Comparison of ENCODE assay signal across 8 mouse cellular contexts in genomic region chr2:115859371-115860140, GRCm38 (mm10).
DNase-seq lines count a peak whose midpoint lies in the region; ATAC-seq lines count a peak whose summit lies in the region.

No protein-coding gene starts in this region.

- H3K4me1 ChIP-seq in forebrain, embryonic 16.5 days (replicated peaks; ENCODE audit: control insufficient read depth, insufficient read depth, low read length), result peaks cover 43% of the 10 kb centered on the region
- peaks cover 56% of the 10 kb centered on the region for H3K4me1 ChIP-seq in kidney, embryonic 15.5 days
- H3K4me1 ChIP-seq in midbrain, embryonic 15.5 days, result peaks cover 35% of the 10 kb centered on the region

- peak overlapping the region; percentile 31 for H3K4me2 ChIP-seq in forebrain, embryonic 16.5 days (ENCODE audit: low read length)
- H3K4me2 ChIP-seq in kidney, embryonic 15.5 days, result peak overlapping the region; percentile 64
- H3K4me2 ChIP-seq in midbrain, embryonic 15.5 days, result peak overlapping the region; percentile 31

- intact Hi-C loops in left cerebral cortex, postnatal 4 days (cut with DNase I), result loop anchor here (5.0 to 10.0 kb wide), 5 partner anchors 208 to 1237 kb away; partner anchors contain the start of gene Meis2

- peak overlapping the region; percentile 91 for H3K27ac ChIP-seq in forebrain, embryonic 16.5 days (ENCODE audit: low read length)
- peak overlapping the region; percentile 90 for H3K27ac ChIP-seq in kidney, embryonic 15.5 days
- H3K27ac ChIP-seq in midbrain, embryonic 15.5 days, result peak overlapping the region; percentile 66

- peak; percentile 39 for ATAC-seq in forebrain, embryonic 16.5 days
- peak; percentile 84 for ATAC-seq in kidney, embryonic 15.5 days (replicated peaks; ENCODE audit: low FRiP score)
- ATAC-seq in midbrain, embryonic 15.5 days (replicated peaks), result peak; percentile 38; the same call in 1 of the 2 replicates

- peak overlapping the region; percentile 26 for H3K4me3 ChIP-seq in forebrain, embryonic 16.5 days (replicated peaks; ENCODE audit: low read length)
- H3K4me3 ChIP-seq in kidney, embryonic 15.5 days (replicated peaks), result peak overlapping the region; percentile 31
- H3K4me3 ChIP-seq in midbrain, embryonic 15.5 days, result 0 out of 2 replicates have a peak overlapping the region, but pooled peaks have one; percentile 4

- peaks cover 5% of the 10 kb centered on the region; the same call in 1 of the 2 replicates for H3K36me3 ChIP-seq in forebrain, embryonic 16.5 days (ENCODE audit: control insufficient read depth, insufficient read depth)
- peaks cover 10% of the 10 kb centered on the region for H3K36me3 ChIP-seq in kidney, embryonic 15.5 days
- no peaks in the 10 kb centered on the region for H3K36me3 ChIP-seq in midbrain, embryonic 15.5 days (replicated peaks)

- no peaks in the 10 kb centered on the region for H3K27me3 ChIP-seq in forebrain, embryonic 16.5 days (replicated peaks; ENCODE audit: control insufficient read depth, insufficient read depth, low read length)
- H3K27me3 ChIP-seq in kidney, embryonic 15.5 days, result 0 out of 2 replicates have a peak, but pooled peaks cover 6% of the 10 kb centered on the region
- peaks cover 14% of the 10 kb centered on the region for H3K27me3 ChIP-seq in midbrain, embryonic 15.5 days (replicated peaks)

- peak; percentile 26 to 45 for DNase-seq in cerebellum, postnatal 10 days
- no peak for DNase-seq in cerebellum, adult 11-12 months
- DNase-seq in adrenal gland, adult 2 months, result peak; percentile 84
- no peak for DNase-seq in B cell, adult 2 months
- DNase-seq in left cerebral cortex, postnatal 4 days, result no peak

- H3K9me3 ChIP-seq in forebrain, embryonic 16.5 days (ENCODE audit: control insufficient read depth, low read length), result no peaks in the 10 kb centered on the region
- H3K9me3 ChIP-seq in kidney, embryonic 15.5 days (replicated peaks), result no peaks in the 10 kb centered on the region
- H3K9me3 ChIP-seq in midbrain, embryonic 15.5 days, result no peaks in the 10 kb centered on the region

- peak overlapping the region; percentile 51 for H3K9ac ChIP-seq in forebrain, embryonic 16.5 days (replicated peaks; ENCODE audit: low read depth, low read length)
- H3K9ac ChIP-seq in kidney, embryonic 15.5 days, result no peak overlapping the region
- H3K9ac ChIP-seq in midbrain, embryonic 15.5 days, result 0 out of 2 replicates have a peak overlapping the region, but pooled peaks have one; percentile 2

- under 1% methylated on average over 27 of the region's 27 CpGs for WGBS in forebrain, embryonic 16.5 days
- WGBS in kidney, embryonic 15.5 days, result under 1% methylated on average over 27 of the region's 27 CpGs
- WGBS in midbrain, embryonic 15.5 days, result 1% methylated on average over 27 of the region's 27 CpGs

Comparison
In these comparisons a context has a peak if more than half of its experiments do, and no peak if none do; other contexts are left out.
1. DNase-seq: peak in cerebellum, postnatal 10 days (2 of 2) and adrenal gland, adult 2 months (single experiment); none in cerebellum, adult 11-12 months (single experiment), B cell, adult 2 months (0 of 2) and left cerebral cortex, postnatal 4 days (single experiment).
2. Peak in every context shown above with its lines, with median percentiles within 50 percentile points of each other: ATAC-seq, H3K27ac ChIP-seq, H3K4me2 ChIP-seq and H3K4me3 ChIP-seq.